18 mouse cellular contexts compared by ENCODE assay signal in genomic region chr8:89563544-89563943, GRCm38 (mm10).
"Had no signal": no experiment of that assay in that cellular context is flagged by ENCODE, and none has a peak within 500 bp of the region (broad histone marks: within the 10 kb centered on the region; RNA-seq: fewer than 3 reads in every experiment).

No protein-coding gene starts in this region.

- DNase-seq: liver, postnatal 0 days; lung, adult 2 months; lung, postnatal 14 days; lung, postnatal 36 days; right cerebral cortex, adult 18-20 months; right cerebral cortex, postnatal 25 days; right cerebral cortex, postnatal 4 days; spleen, adult 18-20 months; thymus, adult 18-20 months; thymus, postnatal 14 days; thymus, postnatal 36 days had no signal

- H3K27me3 ChIP-seq: megakaryocyte, embryonic 14.5 days; neural tube, embryonic 12.5 days had no signal

- H3K4me2 ChIP-seq: lung, embryonic 15.5 days; midbrain, embryonic 12.5 days; midbrain, embryonic 15.5 days; neural tube, embryonic 12.5 days had no signal

- H3K9ac ChIP-seq: liver, postnatal 0 days; lung, embryonic 15.5 days; midbrain, embryonic 12.5 days; midbrain, embryonic 15.5 days; neural tube, embryonic 12.5 days had no signal

- H3K4me3 ChIP-seq: lung, embryonic 15.5 days; megakaryocyte, embryonic 14.5 days; midbrain, embryonic 12.5 days; midbrain, embryonic 15.5 days; neural tube, embryonic 12.5 days had no signal

- H3K9me3 ChIP-seq: lung, embryonic 15.5 days; megakaryocyte, embryonic 14.5 days; midbrain, embryonic 12.5 days; midbrain, embryonic 15.5 days; neural tube, embryonic 12.5 days had no signal

- H3K4me1 ChIP-seq: lung, embryonic 15.5 days; megakaryocyte, embryonic 14.5 days had no signal

- ATAC-seq: liver, postnatal 0 days; lung, postnatal 0 days; midbrain, embryonic 15.5 days had no signal

- H3K27ac ChIP-seq: lung, embryonic 15.5 days; macrophage; midbrain, embryonic 12.5 days; midbrain, embryonic 15.5 days; neural tube, embryonic 12.5 days had no signal

- H3K36me3 ChIP-seq: lung, embryonic 15.5 days; midbrain, embryonic 12.5 days; midbrain, embryonic 15.5 days; neural tube, embryonic 12.5 days had no signal
